Mouse (Mus musculus) lung, postnatal 36 days (tissue): ENCODE measurements at regions not wholly inside any gene's neighbourhood (a gene's known extent, or its start where the extent isn't known, plus 50 kb on each side); places are given as distances from the start of the nearest gene placed in this dataset.
"Not testable (repeated sequence)": the region's sequence is repeated elsewhere in the genome, so short reads cannot be mapped to it uniquely, and the experiment has no call there.

ENCODE experiments used
- DNase-seq: peaks from one replicate; pipeline ENCODE4 v3.0.0; 2022; ENCODE audit warnings: mixed read lengths

GRCm38 (mm10) chrX:76077781-76078180, 186.3 kb upstream of the Cldn34b3 start:
- DNase-seq = no peak

DNA sequence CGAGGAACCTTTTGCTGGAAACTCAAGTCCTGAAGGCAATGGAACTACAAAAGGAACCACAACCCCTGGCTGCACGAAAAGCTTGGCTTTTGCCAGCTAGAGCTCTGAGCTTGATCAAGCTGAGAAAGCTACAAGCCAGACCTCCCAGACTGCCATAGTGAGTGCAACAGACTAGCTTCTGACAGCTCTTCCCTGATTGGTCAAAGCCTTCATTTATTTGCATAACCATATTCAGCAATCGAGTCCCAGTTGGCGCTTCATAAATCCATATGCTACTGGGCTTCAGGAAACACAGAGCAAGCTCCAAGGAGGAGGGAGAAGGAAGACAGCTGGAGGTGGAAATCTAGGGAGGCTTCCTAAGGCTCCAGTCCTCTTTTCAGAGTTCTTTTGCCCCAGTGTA, 181.4 kb upstream of the Cldn34b3 start:
- no peak for DNase-seq

DNA sequence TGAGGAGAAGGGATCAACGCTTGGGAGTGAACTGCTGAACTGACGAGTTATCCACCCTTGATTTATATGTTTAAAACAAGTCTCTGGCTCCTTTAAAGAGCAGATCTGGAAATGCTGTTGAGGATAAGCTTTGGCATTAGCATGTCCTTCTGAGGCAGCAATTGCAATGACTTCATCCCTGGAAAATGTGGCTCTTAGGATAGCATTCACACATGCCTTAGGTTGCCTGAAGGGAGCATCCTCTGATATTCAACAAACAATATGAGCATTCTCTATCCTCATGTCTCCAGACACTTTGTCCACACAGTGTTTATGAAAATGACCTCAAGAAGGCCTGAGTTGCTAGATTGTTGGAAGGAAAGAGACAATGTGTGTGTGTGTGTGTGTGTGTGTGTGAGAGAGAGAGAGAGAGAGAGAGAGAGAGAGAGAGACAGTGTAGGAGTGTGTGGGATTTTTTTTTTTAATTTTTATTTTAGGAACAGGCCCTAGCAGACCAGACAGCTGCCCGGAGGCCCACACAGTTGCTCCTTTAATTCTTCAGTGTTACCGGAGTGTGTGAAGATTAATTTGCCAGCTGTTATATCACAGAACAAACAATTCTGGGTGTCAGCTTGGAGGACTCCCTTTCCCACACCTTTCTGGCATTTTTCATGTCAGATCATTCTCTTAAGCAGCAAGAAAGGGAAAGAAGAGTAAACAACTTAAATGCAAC, 153.2 kb upstream of the Cldn34b3 start:
- DNase-seq = no peak

DNA sequence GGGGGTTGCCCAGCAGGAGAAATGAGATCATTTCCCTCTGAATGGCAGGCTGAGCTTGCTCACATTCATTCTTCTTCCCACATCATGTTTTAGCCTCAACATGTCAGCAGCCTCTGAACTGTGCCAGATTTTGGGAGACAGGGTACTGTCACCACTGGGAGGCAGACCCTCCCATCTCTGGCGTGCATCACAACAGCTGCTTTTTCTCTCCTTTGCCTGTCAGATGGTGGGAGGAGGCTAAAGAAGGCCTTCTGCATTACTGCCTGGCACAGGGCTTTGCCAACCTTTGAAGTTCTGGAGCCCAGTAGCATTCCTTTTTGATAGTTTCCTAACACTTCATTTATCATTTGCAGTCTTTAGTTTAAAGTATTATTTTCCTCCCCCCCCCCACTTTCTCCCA, 148.0 kb upstream of the Cldn34b3 start:
- DNase-seq = peak; percentile 26

DNA sequence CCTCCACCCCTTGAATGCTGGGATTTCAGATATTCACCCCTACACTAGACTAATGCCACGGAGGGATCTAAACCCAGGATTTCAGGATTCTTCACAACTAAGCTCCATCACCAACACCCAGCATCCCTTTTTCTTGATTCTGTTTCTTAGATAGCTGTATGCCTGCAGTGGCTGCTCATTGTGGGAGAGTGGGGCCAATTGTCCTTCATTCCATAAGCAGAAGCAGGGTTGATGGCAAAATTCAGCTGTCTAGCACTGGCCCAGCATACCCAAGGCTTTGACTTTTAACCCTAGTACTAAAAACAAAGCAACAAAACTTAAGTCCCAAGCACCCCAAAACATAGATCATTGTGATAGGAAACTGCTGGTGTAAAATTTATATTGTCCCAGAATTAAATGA, 147.5 kb upstream of the Cldn34b3 start:
- DNase-seq = no peak

DNA sequence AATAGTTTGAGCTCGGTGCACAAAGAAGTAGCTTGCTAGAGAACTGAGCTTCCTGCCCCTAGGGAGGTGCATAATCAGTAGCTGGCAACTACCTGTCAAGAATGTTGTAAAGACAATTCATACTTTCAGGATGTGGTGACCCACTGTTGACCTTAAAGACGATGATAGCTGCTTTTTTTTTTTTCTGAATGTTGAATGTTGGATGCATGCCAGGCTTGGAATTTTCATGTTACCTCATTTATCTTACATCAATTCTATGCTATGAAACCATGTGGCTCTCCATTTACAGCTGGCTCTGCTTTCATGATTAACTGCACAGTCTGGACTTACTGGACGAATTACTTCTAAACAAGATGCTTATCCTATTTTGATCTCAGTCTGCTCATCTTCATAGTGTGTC, 143.2 kb upstream of the Cldn34b3 start:
- no peak for DNase-seq

DNA sequence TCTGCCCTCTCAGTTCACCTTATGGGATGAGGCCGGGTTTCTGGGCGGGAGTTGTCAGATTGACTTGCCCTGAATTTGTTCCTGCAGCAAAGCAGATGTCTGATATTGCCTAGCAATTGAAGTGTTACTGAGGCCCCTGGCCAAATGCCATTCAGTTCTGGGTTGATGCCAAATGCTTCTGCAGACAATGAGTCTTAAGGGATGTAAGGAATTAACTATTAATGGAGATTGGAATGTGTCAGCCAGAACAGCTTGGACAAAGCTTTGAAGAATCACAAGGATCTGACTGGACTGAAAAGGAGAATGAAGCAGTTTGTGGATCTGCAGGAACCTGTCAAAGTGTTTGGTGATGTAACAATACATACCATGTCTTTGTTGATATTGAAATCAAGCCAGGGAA, 140.7 kb upstream of the Cldn34b3 start:
- peak; percentile 28 for DNase-seq

DNA sequence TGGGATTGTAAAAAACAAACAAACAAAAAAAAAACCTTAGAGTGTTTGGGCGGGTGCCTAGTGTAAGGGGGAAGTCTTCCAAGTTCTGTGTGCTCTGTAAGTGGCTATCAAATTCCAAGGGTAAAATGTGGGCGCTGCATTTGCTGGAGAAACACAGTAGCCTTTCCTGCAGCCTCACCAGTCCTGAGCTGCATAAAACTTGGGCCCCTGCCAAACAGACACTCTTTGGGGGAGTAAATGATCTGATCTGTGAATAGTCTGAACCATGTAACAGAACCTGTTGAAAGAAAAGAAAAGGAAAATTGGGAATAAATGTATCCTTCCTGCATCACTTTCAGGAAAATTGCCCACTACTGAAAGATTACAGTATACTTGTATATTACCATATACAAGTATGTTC, 126.4 kb upstream of the Cldn34b3 start:
- no peak for DNase-seq

DNA sequence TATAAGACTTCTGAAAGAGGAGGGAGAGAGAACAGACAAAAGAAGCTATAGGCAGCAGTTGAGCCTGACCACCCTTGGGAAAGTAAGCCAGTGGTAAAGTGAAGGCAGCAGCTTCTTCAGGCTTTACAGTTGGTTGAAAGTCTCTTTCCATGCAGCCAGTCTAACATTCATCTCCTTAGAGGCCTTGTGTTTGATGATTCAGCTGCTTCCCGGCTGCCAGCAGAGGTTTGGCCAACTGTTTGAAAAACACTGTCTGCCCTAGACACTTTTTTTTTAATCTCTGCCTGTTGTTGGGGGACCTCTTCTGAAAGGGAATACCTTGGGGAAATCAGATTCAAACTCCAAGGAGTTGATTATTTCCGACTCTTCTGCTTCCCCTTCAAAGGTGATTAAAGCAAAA, 123.1 kb upstream of the Cldn34b3 start:
- DNase-seq = no peak

GRCm38 (mm10) chrX:76174806-76175205, 89.3 kb upstream of the Cldn34b3 start:
- not testable (repeated sequence) for DNase-seq

- DNase-seq = no peak
Observed at GRCm38 (mm10) chrX:76181446-76182148, 82.5 kb upstream of the Cldn34b3 start.

GRCm38 (mm10) chrX:76200607-76201006, 63.5 kb upstream of the Cldn34b3 start:
- no peak for DNase-seq

DNA sequence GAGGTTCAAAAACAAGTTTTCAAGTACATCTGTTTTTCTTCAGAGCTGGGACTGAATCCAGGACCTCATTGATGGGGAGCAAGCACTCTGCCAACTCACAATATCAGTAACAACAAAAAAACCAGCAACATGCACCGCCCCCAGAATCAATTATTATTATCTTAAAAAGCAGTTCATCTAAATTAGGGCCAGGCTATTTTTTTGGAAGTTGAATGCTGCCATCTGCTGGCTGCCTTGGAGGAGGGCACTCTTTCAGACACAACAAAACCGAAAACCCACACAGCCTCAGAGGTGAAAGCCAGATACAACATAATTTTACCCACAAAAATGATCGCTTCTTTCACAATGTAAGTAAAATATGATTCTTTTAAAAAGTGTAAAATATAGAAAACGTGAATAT, 62.7 kb upstream of the Cldn34b3 start:
- DNase-seq = peak; percentile 30
